Mouse (Mus musculus) kidney, adult 18-20 months (tissue): ENCODE measurements around the gene Cep295nl.
"Not testable (repeated sequence)": the region's sequence is repeated elsewhere in the genome, so short reads cannot be mapped to it uniquely, and the experiment has no call there.

Source experiments
- DNase-seq: peaks from one replicate; pipeline ENCODE4 v3.0.0; 2021

Gene Cep295nl

DNA sequence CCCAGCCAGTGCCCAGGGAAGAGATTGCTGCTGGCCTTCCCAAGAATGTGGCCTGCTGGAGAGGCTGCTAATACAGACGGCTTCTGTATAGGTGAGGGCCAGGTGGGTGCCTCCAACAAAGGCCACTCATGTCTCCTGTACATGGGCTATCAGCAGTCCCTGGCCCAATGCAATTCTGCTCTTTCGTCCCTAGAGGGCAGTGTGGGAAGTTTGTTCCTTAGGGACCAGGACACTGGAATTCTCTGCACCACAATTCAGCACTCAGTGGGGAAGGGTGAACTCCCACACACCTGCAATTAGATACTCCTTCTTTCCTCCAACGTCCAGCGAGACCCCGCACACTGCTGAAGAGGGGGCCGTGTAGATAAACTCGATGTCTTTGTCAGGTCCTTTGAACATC lies 25.2 kb downstream of the Cep295nl start:
- DNase-seq: peak; percentile 58

DNA sequence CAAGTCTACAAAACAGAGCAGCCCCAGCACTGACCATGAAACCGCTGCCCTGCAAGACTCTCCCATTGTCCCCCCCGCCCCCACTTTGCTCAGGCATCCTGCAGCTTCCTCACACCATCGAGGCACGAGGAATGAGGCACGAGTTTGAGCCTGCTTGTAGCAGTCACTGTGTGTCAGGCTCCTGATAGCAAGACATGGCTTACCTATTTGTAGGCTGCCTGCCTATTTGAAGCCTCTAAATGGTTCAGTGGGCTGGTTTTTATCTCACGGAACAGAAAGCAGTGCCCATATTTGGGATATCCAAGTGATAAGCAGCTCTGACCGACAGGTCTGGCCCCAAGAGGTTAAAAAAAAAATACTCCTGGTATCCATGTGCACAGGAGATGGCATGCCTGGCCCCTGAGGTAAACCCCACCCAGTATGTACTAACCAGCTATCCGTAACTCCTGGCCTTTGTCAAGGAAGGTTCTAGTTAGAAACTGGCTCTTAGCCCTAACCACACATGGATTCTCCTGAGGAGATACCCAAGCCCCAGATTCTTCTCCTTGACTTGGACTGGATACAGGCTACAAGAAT lies 26.0 kb downstream of the Cep295nl start:
- DNase-seq: no peak

- DNase-seq: no peak
Observed at GRCm38 (mm10) chr11:118312132-118312723, 30.1 kb downstream of the Cep295nl start.

GRCm38 (mm10) chr11:118307962-118308361 lies 34.3 kb downstream of the Cep295nl start:
- not testable (repeated sequence) for DNase-seq

GRCm38 (mm10) chr11:118303959-118304358 lies 38.3 kb downstream of the Cep295nl start:
- DNase-seq: not testable (repeated sequence)

DNA sequence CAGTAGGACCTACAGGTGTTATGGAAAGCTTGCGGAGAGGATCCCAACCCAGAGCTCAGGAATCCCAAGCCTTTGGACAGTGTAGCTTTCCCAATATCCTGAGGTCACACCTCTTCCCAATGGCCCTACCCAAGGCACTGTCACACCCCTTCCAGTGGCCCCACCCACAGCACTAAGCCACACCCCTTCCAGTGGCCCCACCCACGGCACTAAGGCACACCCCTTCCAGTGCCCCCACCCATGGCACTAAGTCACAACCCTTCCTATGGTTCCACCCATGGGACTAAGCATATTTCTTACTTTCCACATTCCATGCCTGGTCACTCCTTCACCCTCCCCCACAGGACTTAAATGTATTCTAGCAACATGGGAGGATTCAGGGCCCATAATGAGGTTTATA lies 43.5 kb downstream of the Cep295nl start:
- DNase-seq: no peak

- no peak for DNase-seq
Observed at GRCm38 (mm10) chr11:118297967-118298366, 44.3 kb downstream of the Cep295nl start.

DNA sequence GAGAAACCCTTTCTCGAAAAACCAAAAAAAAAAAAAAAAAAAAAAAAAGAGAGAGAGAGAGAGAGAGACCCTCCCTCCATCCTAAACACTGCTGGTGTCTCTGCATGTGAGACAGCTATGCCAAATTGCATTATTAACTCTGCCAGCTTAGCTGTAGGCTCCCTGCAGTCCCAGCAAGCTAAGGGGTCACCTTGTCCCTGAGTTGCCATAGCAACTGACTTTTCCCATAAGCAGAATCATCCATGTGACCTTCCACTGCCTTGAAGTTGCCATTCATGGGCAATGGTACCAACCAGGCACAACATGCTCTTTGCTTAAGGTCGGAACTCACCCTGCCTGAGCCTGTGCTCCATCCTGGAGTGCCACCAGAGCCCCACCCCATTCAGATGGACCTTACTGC lies 47.3 kb downstream of the Cep295nl start:
- no peak for DNase-seq

GRCm38 (mm10) chr11:118292671-118293070 lies 49.6 kb downstream of the Cep295nl start:
- DNase-seq: no peak

- peak; percentile 99 for DNase-seq
Observed at GRCm38 (mm10) chr11:118289999-118290889, 52.1 kb downstream of the Cep295nl start, which contains the start of gene Usp36. TSS of gene Usp36 (minus strand) at chr11:118290244.

- no peak for DNase-seq
Observed at GRCm38 (mm10) chr11:118289562-118289961, 52.7 kb downstream of the Cep295nl start.

GRCm38 (mm10) chr11:118289037-118289511 lies 53.2 kb downstream of the Cep295nl start:
- peak; percentile 13 for DNase-seq

DNA sequence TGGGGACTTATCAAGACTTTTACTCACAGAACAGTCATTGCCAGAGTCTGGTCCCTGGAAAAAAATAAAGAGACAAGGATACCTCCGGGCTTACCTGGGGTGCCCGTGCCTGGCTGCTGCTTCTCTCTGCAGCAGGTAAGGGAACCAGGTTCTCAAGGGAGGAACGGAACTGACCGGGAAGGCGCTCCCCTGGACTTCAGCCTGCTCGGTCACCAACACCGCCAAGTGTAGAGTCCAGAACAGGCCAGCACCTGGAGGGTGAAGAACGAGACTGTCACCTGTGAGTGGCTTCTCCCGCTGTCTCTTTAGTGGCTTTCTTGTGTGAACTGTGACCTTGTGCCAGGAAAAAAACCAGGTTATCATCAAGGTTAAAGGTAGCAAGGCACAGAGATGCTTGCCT lies 54.7 kb downstream of the Cep295nl start:
- DNase-seq: peak; percentile 19

DNA sequence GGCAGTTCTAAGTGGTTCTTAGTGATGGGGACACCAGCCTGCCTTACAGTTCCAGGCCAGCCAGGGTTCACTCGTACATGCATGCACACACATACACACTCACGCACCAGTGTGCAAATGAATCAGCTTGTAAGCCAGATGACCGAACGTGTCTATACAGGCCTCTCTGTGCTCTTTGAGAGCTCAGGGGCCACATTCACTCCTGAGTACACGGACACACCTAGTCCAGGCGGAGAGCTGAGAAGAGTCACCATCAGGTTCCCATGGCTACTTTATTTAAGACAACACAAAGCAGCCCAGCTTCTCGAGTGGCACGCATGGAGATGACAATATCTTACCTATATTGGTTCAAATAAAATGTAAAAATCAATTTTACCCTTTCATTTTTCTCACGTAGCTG lies 55.9 kb downstream of the Cep295nl start:
- DNase-seq: no peak

DNA sequence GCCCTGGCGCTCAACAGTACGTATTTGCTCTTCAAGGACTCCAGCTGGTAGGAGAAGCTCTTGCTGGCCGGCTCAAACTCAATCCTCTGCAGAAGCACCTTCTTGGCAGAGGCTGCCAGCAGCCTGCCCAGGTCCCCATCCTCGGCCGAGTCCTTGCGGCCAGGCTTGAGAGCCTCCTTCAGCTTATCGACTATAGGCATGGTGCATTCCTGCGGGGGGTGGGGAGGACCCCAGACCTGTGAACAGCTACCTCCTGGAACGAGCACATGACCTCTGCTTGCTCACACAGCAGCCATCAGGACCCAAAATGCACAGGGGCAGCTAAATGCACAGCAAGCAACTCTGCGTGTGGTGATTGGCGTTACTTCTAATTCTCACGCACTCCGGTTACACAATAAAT lies 56.5 kb downstream of the Cep295nl start:
- DNase-seq: no peak
